Mouse (Mus musculus) lung, postnatal 36 days (tissue): ENCODE measurements around the gene Grin2d.

Experiments used
- DNase-seq: peaks from one replicate; pipeline ENCODE4 v3.0.0; 2022; ENCODE audit warnings: mixed read lengths

Grin2d gene

GRCm38 (mm10) chr7:45801348-45801747, 76.8 kb downstream of the Grin2d start:
- peak; percentile 97 for DNase-seq

- DNase-seq = peak; percentile 70
Measured at GRCm38 (mm10) chr7:45800546-45801204, 77.5 kb downstream of the Grin2d start.

- no peak for DNase-seq
Measured at GRCm38 (mm10) chr7:45800001-45800400, 78.2 kb downstream of the Grin2d start.

GRCm38 (mm10) chr7:45798931-45799330, 79.2 kb downstream of the Grin2d start:
- no peak for DNase-seq

GRCm38 (mm10) chr7:45798511-45798836, 79.7 kb downstream of the Grin2d start:
- peak; percentile 59 for DNase-seq

- no peak for DNase-seq
Measured at GRCm38 (mm10) chr7:45797661-45798510, 80.3 kb downstream of the Grin2d start.

- DNase-seq = no peak
Measured at GRCm38 (mm10) chr7:45796950-45797349, 81.2 kb downstream of the Grin2d start.

- DNase-seq = no peak
Measured at GRCm38 (mm10) chr7:45794971-45795370, 83.2 kb downstream of the Grin2d start.

- no peak for DNase-seq
Measured at GRCm38 (mm10) chr7:45793969-45794585, 84.1 kb downstream of the Grin2d start.

GRCm38 (mm10) chr7:45793240-45793639, 84.9 kb downstream of the Grin2d start:
- DNase-seq = no peak

- DNase-seq = no peak
Measured at GRCm38 (mm10) chr7:45791756-45792490, 86.3 kb downstream of the Grin2d start.

- DNase-seq = no peak
Measured at GRCm38 (mm10) chr7:45790721-45791120, 87.5 kb downstream of the Grin2d start.

GRCm38 (mm10) chr7:45787642-45788041, 90.5 kb downstream of the Grin2d start:
- no peak for DNase-seq

GRCm38 (mm10) chr7:45786661-45787413, 91.3 kb downstream of the Grin2d start:
- DNase-seq = no peak

- no peak for DNase-seq
Measured at GRCm38 (mm10) chr7:45786136-45786578, 92.0 kb downstream of the Grin2d start.

GRCm38 (mm10) chr7:45785388-45786135, 92.6 kb downstream of the Grin2d start:
- DNase-seq = no peak

GRCm38 (mm10) chr7:45784524-45785372, 93.4 kb downstream of the Grin2d start, which contains the start of gene Sult2b1:
Sult2b1 (minus strand) TSS chr7:45784669.
- DNase-seq = no peak

GRCm38 (mm10) chr7:45783511-45784091, 94.6 kb downstream of the Grin2d start, which contains the start of gene Lmtk3:
Lmtk3 (plus strand) TSS chr7:45783738.
- peak; percentile 85 for DNase-seq

GRCm38 (mm10) chr7:45782271-45782670, 95.9 kb downstream of the Grin2d start:
- DNase-seq = no peak
